Mouse (Mus musculus) neural tube, embryonic 14.5 days (tissue): Measurements from ENCODE around the gene Tex38. TPM values are rescaled to one million over a fixed set of nuclear protein-coding genes. Genes with fewer than 3 reads are reported as not detected.
A peak's percentile ranks its signal among the peaks of the same experiment; 100 is the strongest.

Experiments
- ATAC-seq: fragments of 200-750 bp; cut with Nextera tagmentation; 2 replicates; pipeline ENCODE4 v1.8.0; 2017; ENCODE audit warnings: low read depth, mild to moderate bottlenecking, moderate TSS enrichment, moderate library complexity
- H3K27ac ChIP-seq: fragments of 300-500 bp; sonication (generic); 2 replicates; pipeline ENCODE4 v1.5.1; 2014; ENCODE audit warnings: low read depth, mild to moderate bottlenecking, control low read depth, low read length, moderate library complexity, mixed read lengths
- H3K27me3 ChIP-seq: fragments of 300-500 bp; sonication (generic); 2 replicates; pipeline ENCODE4 v1.6.1; 2014; ENCODE audit warnings: low read length; ENCODE audit not compliant: control insufficient read depth, insufficient read depth
- H3K36me3 ChIP-seq: fragments of 300-500 bp; sonication (generic); 2 replicates; pipeline ENCODE4 v1.6.1; 2014; ENCODE audit warnings: low read length, mixed read lengths; ENCODE audit not compliant: control insufficient read depth, insufficient read depth
- H3K4me1 ChIP-seq: fragments of 300-500 bp; sonication (generic); 2 replicates; pipeline ENCODE4 v1.6.1; 2014; ENCODE audit warnings: low read length; ENCODE audit not compliant: control insufficient read depth, insufficient read depth
- H3K4me2 ChIP-seq: fragments of 300-500 bp; sonication (generic); 2 replicates; pipeline ENCODE4 v1.6.1; 2014; ENCODE audit warnings: mild to moderate bottlenecking, low read depth, low read length, control low read depth
- H3K4me3 ChIP-seq: fragments of 300-500 bp; sonication (generic); 2 replicates; pipeline ENCODE4 v1.5.1; 2014; ENCODE audit warnings: low read depth, low read length, control low read depth, mixed read lengths
- H3K9ac ChIP-seq: fragments of 300-500 bp; sonication (generic); replicated peaks from 2 replicates; pipeline ENCODE4 v1.6.1; 2014; ENCODE audit warnings: low read depth, mild to moderate bottlenecking, control low read depth, low read length, mixed read lengths
- H3K9me3 ChIP-seq: fragments of 300-500 bp; sonication (generic); 2 replicates; pipeline ENCODE4 v1.6.1; 2016; ENCODE audit warnings: low read length; ENCODE audit not compliant: control insufficient read depth
- WGBS: fragments of 180-500 bp; shearing (Covaris S2); extraction: QIAGEN DNeasy Blood & Tissue Kit; methylation state at CpG from one replicate; pipeline ENCODE4 v1.1.7; 2014; 5-methylcytosine and 5-hydroxymethylcytosine counted together
- polyA plus RNA-seq: library from polyadenylated mRNA; unstranded; fragments of >200 nt; fragmentation: Nextera tagmentation; extraction: Ambion mirVana; gene quantifications from 2 replicates; pipeline ENCODE4 v1.2.1, GENCODE M21; 2014

Gene Tex38
- polyA plus RNA-seq, 1 experiment from 2014 or later = 0.54 TPM

GRCm38 (mm10) chr4:115784769-115785510 is 4.1 kb upstream of the Tex38 start, which contains the start of gene Atpaf1:
Gene Atpaf1, plus strand, starts transcription at chr4:115784812.
- peak within 1 kb of the TSS; percentile 73 for H3K4me2 ChIP-seq
- no peaks in the 10 kb centered on the region for H3K27me3 ChIP-seq
- no peaks in the 10 kb centered on the region for H3K36me3 ChIP-seq
- 1% methylated on average over 42 of the region's 69 CpGs for WGBS
- peak within 1 kb of the TSS; percentile 67 for H3K27ac ChIP-seq
- no peaks in the 10 kb centered on the region for H3K9me3 ChIP-seq
- H3K4me3 ChIP-seq = peak within 1 kb of the TSS; percentile 67
- H3K9ac ChIP-seq = peak within 1 kb of the TSS; percentile 78
- H3K4me1 ChIP-seq = peaks cover 6% of the 10 kb centered on the region; the same call in 1 of the 2 replicates
- ATAC-seq = peak; percentile 95

GRCm38 (mm10) chr4:115782026-115782805 is 1.4 kb upstream of the Tex38 start:
- Histone ChIP-seq H3K4me3 (no peak overlapping the region), H3K9ac (no peak overlapping the region), H3K36me3 (no peaks in the 10 kb centered on the region), H3K4me1 (peaks cover 6% of the 10 kb centered on the region; the same call in 1 of the 2 replicates), H3K4me2 (no peak overlapping the region), H3K27ac (no peak overlapping the region), H3K9me3 (no peaks in the 10 kb centered on the region), H3K27me3 (no peaks in the 10 kb centered on the region)
- 92% methylated on average over 5 of the region's 5 CpGs for WGBS
- no peak for ATAC-seq

GRCm38 (mm10) chr4:115780269-115780668 is 549 bp downstream of the Tex38 start:
- no peak for ATAC-seq
- WGBS = 53% methylated on average over 6 of the region's 6 CpGs
- Histone ChIP-seq H3K4me1 (no peaks in the 10 kb centered on the region), H3K9ac (no peak overlapping the region), H3K4me2 (no peak overlapping the region), H3K9me3 (no peaks in the 10 kb centered on the region), H3K27ac (no peak overlapping the region), H3K27me3 (no peaks in the 10 kb centered on the region), H3K36me3 (peaks cover under 1% of the 10 kb centered on the region), H3K4me3 (no peak overlapping the region)

- Histone ChIP-seq H3K9me3 (no peaks in the 10 kb centered on the region), H3K27ac (no peak overlapping the region), H3K4me3 (no peak overlapping the region), H3K27me3 (no peaks in the 10 kb centered on the region), H3K4me1 (no peaks in the 10 kb centered on the region), H3K9ac (no peak overlapping the region), H3K4me2 (no peak overlapping the region), H3K36me3 (peaks cover 12% of the 10 kb centered on the region)
- 93% methylated on average over 2 of the region's 2 CpGs for WGBS
- no peak for ATAC-seq
Measured at GRCm38 (mm10) chr4:115777627-115778026, 3.2 kb downstream of the Tex38 start.

- WGBS = 93% methylated on average over 6 of the region's 6 CpGs
- no peaks in the 10 kb centered on the region for H3K27me3 ChIP-seq
- H3K27ac ChIP-seq = no peak overlapping the region
- H3K4me3 ChIP-seq = no peak overlapping the region
- H3K9me3 ChIP-seq = no peaks in the 10 kb centered on the region
- ATAC-seq = no peak
- H3K9ac ChIP-seq = no peak overlapping the region
- no peaks in the 10 kb centered on the region for H3K4me1 ChIP-seq
- peaks cover 13% of the 10 kb centered on the region for H3K36me3 ChIP-seq
- no peak overlapping the region for H3K4me2 ChIP-seq
Measured at GRCm38 (mm10) chr4:115775056-115775455, 5.8 kb downstream of the Tex38 start.

GRCm38 (mm10) chr4:115767647-115768467 is 13.0 kb downstream of the Tex38 start:
- no peaks in the 10 kb centered on the region for H3K9me3 ChIP-seq
- no peak overlapping the region for H3K9ac ChIP-seq
- no peaks in the 10 kb centered on the region for H3K27me3 ChIP-seq
- no peak overlapping the region for H3K4me2 ChIP-seq
- H3K4me1 ChIP-seq = no peaks in the 10 kb centered on the region
- WGBS = 9% methylated on average over 11 of the region's 11 CpGs
- no peak overlapping the region for H3K4me3 ChIP-seq
- no peak for ATAC-seq
- peaks cover 5% of the 10 kb centered on the region; the same call in 1 of the 2 replicates for H3K36me3 ChIP-seq
- H3K27ac ChIP-seq = no peak overlapping the region

GRCm38 (mm10) chr4:115764581-115764980 is 16.2 kb downstream of the Tex38 start:
- no peaks in the 10 kb centered on the region for H3K27me3 ChIP-seq
- H3K9me3 ChIP-seq = no peaks in the 10 kb centered on the region
- H3K4me1 ChIP-seq = no peaks in the 10 kb centered on the region
- no peak overlapping the region for H3K4me2 ChIP-seq
- no peak overlapping the region for H3K9ac ChIP-seq
- WGBS = 83% methylated on average over 11 of the region's 11 CpGs
- peaks cover 11% of the 10 kb centered on the region for H3K36me3 ChIP-seq
- no peak overlapping the region for H3K27ac ChIP-seq
- no peak overlapping the region for H3K4me3 ChIP-seq
- ATAC-seq = no peak

- H3K4me3 ChIP-seq = no peak overlapping the region
- H3K4me2 ChIP-seq = no peak overlapping the region
- H3K4me1 ChIP-seq = no peaks in the 10 kb centered on the region
- WGBS = 42% methylated on average over 3 of the region's 3 CpGs
- H3K9ac ChIP-seq = no peak overlapping the region
- no peak overlapping the region for H3K27ac ChIP-seq
- H3K27me3 ChIP-seq = no peaks in the 10 kb centered on the region
- ATAC-seq = no peak
- no peaks in the 10 kb centered on the region for H3K9me3 ChIP-seq
- peaks cover 11% of the 10 kb centered on the region for H3K36me3 ChIP-seq
Measured at GRCm38 (mm10) chr4:115761206-115761605, 19.6 kb downstream of the Tex38 start.
